Mouse (Mus musculus) left cerebral cortex, postnatal 14 days (tissue): Measurements from ENCODE around the gene Dok4. TPM values are rescaled to one million over a fixed set of nuclear protein-coding genes. Genes with fewer than 3 reads are reported as not detected.
"Not testable (repeated sequence)": the region's sequence is repeated elsewhere in the genome, so short reads cannot be mapped to it uniquely, and the experiment has no call there.

Source experiments
- DNase-seq, 2 experiments: peaks; one replicate each; pipeline ENCODE4 v3.0.0; 2021 to 2022; ENCODE audit warnings: low spot score in 2 of 2, mixed read lengths in 1 of 2
- intact Hi-C: fragments of 180-260 bp; cut with DNase I; formaldehyde crosslinking; loops from one replicate; pipeline ENCODE4 v1.15.1; 2025
- total RNA-seq, 2 experiments: library from RNA; stranded (reverse); gene quantifications; 2 replicates each; pipeline ENCODE4 v1.2.3; 2021

Dok4 gene
- total RNA-seq, 2 experiments from 2014 or later, result 42.3 to 44.1 TPM

DNA sequence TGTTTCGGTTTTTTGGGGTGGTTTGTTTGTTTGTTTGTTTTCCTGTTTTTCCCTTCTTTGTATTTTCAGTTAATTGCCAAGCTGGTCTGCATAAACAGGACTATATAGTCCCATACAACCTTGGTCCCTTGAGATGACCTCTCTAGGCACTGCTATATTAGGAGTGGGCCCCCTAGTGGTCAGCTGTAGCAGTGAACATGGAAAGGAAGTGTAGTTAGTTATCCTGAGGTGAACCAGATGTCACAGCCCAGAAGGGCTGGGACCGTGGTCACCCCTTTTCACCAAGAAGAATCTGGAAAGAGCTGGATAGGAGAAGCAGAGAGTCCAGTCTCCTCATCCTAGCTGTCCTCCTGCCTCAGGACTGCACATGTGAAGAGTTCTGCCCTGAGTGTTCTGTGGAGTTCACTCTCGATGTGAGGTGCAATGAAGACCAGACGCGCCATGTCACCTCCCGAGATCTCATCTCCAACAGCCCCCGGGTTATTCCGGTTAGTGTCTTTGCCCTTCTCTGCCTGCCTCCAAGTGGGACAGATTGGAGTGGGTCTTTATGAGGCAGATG lies 14.7 kb downstream of the Dok4 start:
- intact Hi-C loops, result no loop called here
- DNase-seq, result peak in 1 of 2 experiments; percentile 72

DNA sequence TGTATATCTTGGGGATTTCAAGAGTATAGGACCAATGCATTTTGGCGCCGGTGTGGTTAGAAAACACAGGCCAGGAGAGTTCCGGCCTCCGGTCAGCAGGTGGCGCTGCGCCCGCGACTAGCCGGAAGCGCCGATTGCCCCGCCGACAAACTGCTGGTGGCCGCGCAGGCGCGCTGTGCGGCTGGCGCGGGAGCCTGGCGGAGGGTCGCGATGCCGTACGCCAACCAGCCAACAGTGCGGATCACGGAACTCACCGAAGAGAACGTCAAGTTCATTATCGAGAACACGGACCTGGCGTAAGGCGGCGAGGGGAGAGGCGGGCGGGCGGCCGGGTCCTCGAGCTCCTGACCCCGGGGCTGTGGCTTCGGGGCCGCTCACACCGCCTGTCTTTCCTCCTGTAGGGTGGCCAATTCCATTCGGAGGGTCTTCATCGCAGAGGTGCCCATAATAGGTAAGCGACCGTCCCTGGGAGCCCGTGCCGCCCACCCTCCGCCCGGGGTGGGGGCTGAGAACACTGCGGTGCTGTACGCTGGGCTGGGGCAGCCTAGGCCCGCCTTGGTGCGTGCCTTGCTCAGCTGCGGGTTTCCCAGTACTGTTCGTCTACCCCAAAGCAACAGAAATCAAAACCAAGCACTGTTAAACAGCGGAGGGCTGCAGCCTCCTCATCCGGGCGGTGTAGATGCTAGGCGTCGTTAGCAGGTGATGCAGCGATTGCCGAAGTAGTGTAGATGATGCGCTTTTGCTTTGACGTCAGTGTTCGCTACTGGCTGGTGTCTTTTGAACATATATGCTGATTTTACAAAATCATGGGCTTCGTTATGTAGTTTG lies 18.6 kb downstream of the Dok4 start, which contains the start of gene Polr2c:
Gene Polr2c (plus strand): TSS at position 105 of the 828 bp plus-strand sequence.
- peak; percentile 93 to 94 for DNase-seq
- intact Hi-C loops, result loop anchor here (5.0 kb wide), 1 partner anchor 50 kb away; no protein-coding TSS in a partner anchor

DNA sequence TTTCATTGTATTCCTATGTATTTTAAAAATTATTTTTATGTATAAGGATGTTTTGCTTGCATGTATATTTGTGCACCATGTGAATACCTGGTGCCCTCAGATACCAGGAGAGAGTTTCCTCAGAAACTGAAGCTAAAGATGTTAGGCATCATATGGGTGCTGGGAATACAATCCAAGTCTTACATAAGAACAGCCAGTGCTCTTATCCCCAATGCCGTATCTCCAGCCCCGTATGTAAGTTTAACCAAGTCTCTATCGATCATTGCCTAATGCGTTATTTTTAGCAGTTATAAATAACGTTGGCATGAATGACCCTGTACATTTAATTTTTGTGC lies 19.2 kb downstream of the Dok4 start:
- intact Hi-C loops, result loop anchor here (5.0 kb wide), 1 partner anchor 50 kb away; no protein-coding TSS in a partner anchor
- no peak for DNase-seq

DNA sequence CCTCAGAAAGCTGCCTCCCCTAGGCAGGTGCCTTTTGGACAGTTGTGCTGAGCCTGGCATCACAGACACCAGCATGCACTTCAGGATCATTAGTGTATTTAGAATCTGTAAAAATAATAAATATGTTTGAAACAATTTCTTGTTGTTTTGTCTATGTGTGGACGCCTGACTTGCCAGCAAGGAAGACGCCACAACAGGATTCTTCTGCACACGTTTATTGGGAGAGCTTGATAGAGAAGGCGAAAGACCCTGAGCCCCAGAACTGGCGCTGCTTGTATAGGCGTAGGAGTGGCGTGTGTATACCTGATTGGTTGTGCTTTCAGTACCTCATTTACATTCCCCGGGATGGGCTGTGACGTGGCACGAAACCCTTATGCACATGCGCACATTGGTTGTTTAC lies 21.4 kb downstream of the Dok4 start:
- DNase-seq, result not testable (repeated sequence)
- intact Hi-C loops, result loop anchor here (5.0 kb wide), 1 partner anchor 53 kb away; no protein-coding TSS in a partner anchor

DNA sequence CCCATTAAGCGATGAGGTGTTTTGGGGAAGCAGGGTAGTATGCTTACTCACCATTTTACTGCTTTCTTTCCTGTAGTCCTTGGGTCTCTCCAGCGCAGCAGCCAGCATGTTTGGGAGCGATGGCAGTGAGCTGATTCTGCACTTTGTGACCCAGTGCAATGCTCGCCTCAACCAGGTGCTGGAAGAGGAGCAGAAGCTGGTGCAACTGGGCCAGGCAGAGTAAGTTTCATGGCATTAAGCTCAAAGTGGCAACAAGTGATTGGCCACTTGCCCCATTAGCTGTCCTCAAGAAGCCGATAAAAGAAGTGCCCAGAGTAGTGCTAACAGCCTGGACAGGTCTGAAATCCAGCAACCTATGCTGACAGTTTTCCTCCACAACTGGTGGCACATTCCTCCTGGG lies 26.1 kb downstream of the Dok4 start:
- DNase-seq, result no peak
- intact Hi-C loops, result no loop called here

DNA sequence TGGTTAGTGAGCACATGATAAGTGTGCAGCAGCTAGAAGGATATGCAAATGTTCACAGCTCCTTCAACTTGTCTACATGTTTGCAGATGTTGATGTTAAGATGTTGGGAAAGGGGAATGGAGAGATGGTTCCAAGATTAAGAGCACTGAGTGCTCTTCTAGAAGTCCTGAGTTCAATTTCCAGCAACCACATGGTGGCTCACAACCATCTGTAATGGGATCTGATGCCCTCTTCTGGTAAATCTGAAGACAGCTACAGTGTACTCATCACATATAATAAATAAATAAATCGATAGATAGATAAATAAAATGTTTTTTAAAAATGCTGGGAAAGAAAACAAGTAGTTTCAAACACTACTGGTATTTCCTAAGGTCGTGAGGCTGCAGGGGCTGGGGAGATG lies 34.9 kb downstream of the Dok4 start:
- DNase-seq, result no peak

DNA sequence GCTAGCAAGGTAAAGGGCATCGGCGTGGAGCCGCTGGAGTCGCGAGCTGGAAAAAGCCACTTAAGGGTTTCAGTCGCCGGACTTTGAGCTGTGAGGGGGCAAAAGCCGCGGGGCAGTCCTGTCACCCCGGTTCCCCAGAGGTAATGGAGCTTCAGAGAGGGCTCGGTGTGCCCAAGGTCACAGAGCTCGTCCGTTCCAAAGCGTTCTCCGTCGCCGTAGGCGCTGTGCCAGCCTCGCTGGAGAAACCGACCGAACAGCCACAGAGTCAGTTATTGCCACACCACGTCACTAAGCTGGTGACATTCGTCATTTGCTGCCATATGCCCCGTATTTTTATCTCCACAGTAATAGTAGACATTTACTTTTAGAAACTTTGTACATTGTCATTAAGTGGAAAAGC lies 37.5 kb downstream of the Dok4 start:
- DNase-seq, result peak; percentile 72 to 77
- intact Hi-C loops, result no loop called here

More for the DNA sequence above, 34.9 kb downstream of the Dok4 start:
- intact Hi-C loops, result no loop called here

DNA sequence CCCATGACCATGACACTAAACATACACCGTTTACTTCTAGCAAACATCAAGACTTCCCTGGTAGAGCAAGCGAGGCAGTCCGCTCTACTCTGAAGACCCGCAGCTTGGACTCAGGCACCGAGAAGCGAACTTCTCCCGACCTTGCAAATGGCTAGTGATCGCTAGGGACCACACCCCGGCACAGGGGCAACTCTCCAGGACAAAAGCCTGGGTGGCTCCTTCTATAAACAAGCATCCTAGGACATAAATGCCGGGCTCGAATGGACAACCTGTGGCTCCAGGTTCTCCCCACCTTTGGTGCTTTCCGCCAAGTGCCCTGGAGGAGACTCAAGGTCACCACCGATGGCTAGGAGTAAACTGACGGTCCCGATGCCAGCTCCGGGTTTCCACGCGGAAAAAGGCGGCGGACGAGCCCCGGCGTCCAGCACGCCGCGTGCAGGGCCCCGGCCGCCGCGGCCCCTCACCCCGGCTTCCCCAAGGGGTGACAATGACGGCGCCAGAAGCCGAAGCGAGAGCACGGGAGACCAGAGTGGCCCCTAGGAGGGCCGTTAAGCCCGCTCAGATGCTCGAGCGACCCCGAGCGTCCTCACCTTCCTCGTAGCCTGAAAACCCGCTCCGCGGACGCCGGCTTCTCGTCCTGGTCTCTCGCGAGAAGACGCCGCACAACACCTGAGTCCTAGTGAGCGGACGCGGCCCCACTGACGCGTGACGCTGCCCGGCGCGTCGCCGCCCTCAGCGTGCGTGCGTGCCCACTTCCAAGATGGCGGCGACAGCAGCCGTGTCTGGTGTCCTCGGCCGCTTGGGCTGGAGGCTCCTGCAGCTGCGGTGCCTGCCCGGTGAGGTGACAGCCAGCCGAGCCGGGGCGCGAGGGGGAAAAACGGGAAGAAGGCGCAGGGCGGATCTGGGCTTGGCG lies 38.2 kb downstream of the Dok4 start, which contains the start of the genes Coq9 and Ciapin1:
Gene Coq9 (plus strand): TSS at position 660 of the 913 bp plus-strand sequence.
Gene Ciapin1 (minus strand): TSS at position 697 of the 913 bp plus-strand sequence.
- intact Hi-C loops, result no loop called here
- DNase-seq, result peak; percentile 95 to 96

DNA sequence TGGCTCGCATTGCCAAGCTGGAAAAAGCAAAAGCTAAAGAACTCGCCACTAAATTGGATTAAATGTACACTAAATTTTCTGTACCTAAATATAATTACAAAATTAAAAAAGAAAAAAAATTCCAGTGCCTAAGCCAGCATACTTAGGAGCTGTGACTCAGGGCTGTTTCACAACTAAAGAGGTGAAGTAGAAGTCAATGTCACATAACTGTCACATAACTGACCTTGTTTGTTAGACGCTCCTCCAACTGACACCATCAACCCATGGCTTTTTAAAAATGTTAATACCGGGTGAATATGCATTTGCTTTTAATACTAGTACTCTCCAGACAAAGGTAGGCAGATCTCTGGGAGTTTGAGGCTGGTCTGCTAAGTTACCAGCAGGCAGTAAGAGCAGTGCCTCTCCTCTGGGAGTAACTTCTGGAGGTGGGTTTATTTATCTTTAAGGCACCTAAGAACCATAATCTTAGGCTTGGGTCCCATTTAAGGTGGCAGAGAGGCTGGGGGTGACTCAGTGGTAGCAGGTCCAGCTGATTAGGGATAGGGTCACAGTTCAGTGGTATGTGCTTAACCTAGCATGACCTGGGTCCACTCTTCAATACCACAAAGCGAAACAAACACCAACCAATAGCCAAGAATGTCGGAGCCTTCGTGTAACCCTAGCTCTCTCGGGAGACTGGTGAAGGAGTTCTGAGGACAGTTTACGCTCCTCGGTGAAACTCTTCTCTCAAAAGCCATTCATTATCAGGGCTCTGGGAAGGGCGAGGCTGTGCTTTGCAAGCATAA lies 39.5 kb downstream of the Dok4 start:
- intact Hi-C loops, result no loop called here
- DNase-seq, result no peak

DNA sequence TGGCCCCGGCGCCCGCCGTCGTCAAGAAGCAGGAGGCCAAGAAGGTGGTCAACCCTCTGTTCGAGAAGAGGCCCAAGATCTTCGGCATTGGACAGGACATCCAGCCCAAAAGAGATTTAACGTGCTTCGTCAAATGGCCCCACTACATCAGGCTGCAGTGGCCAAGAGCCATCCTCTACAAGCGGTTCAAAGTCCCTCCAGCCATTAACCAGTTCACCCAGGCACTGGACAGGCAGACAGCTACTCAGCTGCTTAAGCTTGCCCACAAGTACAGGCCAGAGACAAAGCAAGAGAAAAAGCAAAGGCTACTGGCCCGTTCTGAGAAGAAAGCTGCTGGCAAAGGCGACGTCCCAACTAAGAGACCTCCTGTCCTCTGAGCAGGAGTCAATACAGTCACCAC lies 40.4 kb downstream of the Dok4 start:
- DNase-seq, intact Hi-C loops: not testable (repeated sequence)

DNA sequence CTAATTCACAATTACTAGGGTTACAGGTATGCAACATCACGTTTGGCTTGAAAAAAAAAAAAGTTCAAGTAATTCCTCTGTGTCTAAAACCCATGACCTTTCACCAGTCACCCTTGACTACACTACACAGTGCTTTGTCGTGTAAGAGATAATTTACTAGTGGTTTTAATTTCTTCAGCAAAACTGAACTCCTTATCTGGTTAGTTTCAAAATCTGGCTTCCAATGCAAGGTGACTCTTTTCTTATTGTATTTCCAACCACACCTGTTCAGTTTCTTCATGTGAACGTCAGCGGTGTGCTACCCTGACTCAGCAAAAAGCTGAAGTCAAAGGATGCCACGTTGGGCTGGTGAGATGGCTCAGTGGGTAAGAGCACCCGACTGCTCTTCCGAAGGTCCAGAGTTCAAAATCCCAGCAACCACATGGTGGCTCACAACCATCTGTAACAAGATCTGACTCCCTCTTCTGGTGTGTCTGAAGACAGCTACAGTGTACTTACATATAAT lies 42.2 kb downstream of the Dok4 start:
- intact Hi-C loops, DNase-seq: not testable (repeated sequence)

DNA sequence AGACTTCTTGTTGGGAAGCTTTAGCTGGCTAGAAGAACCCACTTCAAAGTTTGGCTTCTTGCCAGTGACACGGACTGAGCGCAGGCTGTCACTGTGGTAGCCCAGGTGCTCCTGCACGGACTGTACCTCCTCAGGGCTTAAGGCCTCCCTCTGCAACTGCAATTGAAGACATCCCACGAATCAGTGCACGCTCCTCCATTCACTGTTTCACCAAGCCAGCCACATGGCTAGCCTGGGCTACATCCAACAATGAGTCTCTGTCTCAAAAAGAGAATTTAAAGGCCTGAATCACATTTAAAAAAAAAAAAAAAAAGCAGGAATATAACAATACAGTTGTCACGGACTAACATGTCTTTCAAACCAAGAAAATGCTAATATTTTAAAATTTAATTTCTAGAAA lies 47.8 kb downstream of the Dok4 start:
- intact Hi-C loops, result no loop called here
- DNase-seq, result no peak

DNA sequence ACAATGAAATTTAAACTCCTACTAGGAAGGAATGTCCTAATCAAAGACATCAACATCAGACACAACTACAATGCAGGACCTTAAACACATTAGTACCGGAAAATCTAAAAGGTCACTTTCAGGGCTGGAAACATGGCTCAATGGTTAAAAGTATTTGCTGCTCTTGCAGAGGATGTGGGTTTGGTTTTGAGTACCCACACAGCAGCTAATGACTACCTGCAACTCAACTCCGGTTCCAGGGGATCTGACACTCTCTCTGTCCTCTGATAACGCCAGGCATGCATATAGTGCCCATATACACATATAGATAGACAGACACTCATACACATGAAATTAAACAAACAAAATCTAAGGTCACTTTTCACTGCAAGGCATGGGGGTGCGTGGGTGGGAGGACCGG lies 49.9 kb downstream of the Dok4 start:
- no peak for DNase-seq
- intact Hi-C loops, result no loop called here

DNA sequence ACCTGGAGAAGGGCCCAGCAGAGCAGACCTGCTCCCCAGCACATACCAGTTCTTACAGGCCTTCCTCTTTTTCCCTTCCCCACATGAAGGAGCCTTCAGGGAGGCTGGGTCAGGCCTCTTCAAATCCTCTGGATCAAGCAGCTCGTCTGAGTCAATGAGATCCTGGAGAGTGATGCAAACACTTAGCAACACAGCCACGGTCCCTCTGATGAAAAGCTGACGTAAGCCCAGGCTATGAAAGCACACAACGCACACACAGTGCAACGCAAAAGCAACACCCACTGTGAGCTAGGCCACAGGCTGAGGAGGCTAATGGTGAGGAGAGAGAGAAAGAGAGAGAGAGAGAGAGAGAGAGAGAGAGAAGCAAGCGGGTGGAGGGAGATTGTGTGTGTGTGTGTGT lies 51.0 kb downstream of the Dok4 start:
- intact Hi-C loops, result no loop called here
- DNase-seq, result no peak

DNA sequence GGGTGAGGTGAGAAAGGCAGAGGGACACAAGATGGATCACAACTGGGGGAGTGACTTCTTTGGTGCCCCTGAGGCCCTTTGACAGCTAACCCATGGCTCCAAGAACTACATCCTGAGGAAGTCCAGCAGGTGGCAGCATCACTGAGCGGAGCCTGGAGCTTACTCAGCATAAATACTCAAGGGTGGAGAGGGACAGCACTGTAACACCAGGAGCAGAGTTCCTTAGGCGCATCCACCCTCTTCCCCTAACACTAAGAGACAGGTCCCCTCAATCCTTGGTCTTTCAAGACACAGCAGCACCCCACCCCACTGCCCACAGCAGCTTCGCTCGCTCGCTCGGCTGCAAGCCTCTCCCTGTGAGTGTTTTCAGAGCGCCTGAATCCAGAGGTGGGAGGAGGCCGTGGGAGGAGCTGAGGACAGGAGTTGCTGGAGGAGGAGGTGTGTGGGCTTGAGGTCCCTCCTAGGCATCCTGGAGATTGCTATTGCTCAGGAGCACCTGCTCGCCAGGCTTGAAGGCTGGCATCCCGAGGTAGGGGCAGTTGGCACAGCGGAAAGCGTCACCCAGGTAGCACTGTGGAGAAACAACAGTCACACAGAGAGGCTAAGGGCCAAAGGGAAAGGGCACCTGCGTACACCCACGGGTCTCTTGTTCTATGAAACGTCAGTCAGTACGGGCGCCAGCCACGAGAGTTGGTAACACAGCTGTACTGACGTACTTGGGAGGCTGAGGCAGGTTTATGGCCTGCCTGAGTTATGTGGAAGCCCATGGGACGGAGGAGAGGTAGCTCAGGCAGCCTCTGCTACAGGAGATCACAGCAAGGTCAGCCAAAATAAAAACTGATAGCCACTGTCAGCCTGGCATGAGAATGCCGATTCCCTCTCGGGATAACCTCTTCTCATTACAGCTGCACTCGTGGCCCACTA lies 53.2 kb downstream of the Dok4 start:
- intact Hi-C loops, result no loop called here
- peak; percentile 60 to 68 for DNase-seq

DNA sequence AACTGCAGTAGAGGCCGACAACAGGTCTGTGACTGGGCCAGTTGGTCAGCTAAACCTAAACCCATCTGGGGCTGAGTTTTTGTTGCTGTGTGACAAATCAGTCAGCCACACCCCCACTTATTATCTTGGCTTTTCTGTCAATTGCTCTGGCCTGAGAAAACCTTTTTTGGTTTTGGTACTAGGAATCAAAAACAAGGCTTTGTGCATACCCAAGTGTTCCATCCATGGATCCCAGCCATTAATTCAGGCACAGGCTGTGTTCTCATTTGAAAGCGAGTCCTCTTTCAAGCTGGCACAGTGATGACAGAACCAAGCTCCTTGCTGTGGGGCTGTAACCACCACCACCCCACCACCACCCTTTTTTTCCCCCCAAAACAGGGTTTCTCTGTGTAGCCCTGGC lies 54.7 kb downstream of the Dok4 start:
- intact Hi-C loops, result no loop called here
- DNase-seq, result no peak

DNA sequence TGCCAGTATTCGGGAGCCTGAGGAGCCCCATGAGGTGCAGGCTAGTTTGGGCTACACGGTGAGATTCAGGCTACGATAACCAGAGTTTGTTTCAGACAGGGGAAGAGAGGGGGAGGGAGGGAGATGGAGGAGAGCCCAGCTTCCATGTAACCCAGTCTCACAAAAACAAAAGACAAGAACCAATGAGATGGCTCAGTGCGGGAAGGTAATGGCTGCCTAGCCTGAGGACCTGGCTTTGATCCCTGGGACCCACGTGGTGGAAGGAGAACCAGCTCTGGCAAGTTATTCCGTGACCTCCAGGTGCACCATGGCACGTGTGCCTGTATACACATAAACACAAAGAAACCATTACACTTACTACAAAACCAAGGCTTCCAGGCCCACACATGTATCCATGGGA lies 55.6 kb downstream of the Dok4 start:
- intact Hi-C loops, result no loop called here

DNA sequence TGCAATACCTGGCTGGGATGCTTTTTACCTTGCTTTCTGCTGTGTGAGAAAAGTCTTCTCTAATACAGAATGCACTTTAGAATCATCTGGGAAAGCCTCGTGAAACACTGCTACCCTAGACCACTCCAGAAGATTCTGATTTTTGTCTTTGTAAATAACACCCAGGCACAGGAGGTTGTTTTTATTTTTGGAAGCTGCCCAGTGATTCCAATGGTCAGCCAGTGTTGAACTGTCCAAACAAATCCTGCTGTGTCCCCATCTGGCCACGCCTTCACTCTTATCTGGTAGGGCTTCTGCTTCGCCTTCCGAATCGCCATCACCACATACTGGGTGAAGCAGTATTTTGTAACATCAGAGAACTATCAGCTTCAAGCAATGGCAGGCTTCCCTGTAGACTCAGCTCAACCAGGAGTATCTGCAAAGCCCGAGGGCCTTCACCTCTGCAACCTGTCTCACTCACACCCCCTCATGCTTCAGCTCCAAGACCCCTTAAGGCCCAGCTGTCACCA lies 56.4 kb downstream of the Dok4 start:
- DNase-seq, result no peak
- intact Hi-C loops, result loop anchor here (10.0 kb wide), 1 partner anchor 225 kb away; no protein-coding TSS in a partner anchor

More for the DNA sequence above, 55.6 kb downstream of the Dok4 start:
- no peak for DNase-seq
